In the genomic region with DNA sequence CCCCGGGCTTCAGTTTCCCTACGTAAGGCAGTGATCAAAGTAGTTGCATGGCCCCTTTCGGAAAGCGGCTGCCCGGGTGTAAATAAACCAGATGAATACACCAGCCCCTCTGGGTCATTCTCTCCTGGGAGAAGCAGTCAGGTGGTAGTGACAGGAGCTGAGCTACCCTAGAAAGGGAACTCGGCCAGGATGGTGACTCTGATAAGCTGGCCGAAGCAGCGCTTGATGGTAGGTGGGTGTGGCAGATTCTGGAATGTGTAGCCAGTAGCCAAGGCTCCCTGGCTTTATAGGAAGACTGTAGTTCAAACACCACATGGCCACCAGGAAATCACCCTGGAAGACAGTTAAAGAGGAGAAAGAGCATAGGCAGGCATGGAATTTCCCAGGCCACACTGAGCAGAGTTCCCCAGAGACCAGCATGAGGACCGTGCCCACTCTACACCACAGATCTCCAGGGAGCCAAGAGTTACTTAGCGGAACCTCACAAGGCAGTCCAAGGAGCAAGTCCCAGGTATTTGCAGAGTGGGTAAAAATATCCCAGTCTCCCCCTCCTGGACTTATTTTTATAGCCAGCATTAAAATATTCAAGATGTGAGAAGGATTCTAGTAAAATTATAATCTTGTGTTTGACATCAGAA, we compare ENCODE assay signal across 1 mouse cellular context.
TF ChIP-seq lines count a peak whose summit lies in the region.

No protein-coding gene starts in this region.

TF ChIP-seq in CH12.LX, 34 proteins besides CTCF, POLR2A, EP300 and RAD21 (continued from another document):
- TF ChIP-seq ETS1 (conservative IDR thresholded peaks at IDR 0.05; ENCODE audit: low read depth, low read length) (peak; percentile 21; the same call in 1 of the 2 replicates), UBTF (IDR thresholded peaks at IDR 0.05; ENCODE audit: low read depth, low read length) (no peak), HCFC1 (IDR thresholded peaks at IDR 0.05; ENCODE audit: low read depth, low read length) (no peak)
